Mouse (Mus musculus) midbrain, embryonic 13.5 days (tissue): ENCODE measurements around the gene Tdgf1. TPM values are rescaled to one million over a fixed set of nuclear protein-coding genes. Genes with fewer than 3 reads are reported as not detected.
A peak's percentile ranks its signal among the peaks of the same experiment; 100 is the strongest.

ENCODE experiments used
- ATAC-seq: fragments of 200-750 bp; cut with Nextera tagmentation; 2 replicates; pipeline ENCODE4 v1.8.0; 2017; ENCODE audit warnings: mild to moderate bottlenecking, moderate TSS enrichment, moderate library complexity
- H3K27ac ChIP-seq: fragments of 300-500 bp; sonication (generic); 2 replicates; pipeline ENCODE4 v1.5.1; 2015; ENCODE audit warnings: inconsistent platforms, mild to moderate bottlenecking, moderate library complexity
- H3K27me3 ChIP-seq: fragments of 300-500 bp; sonication (generic); 2 replicates; pipeline ENCODE4 v1.6.1; 2015; ENCODE audit warnings: mild to moderate bottlenecking, inconsistent platforms
- H3K36me3 ChIP-seq: fragments of 300-500 bp; sonication (generic); 2 replicates; pipeline ENCODE4 v1.6.1; 2015; ENCODE audit warnings: mild to moderate bottlenecking, inconsistent platforms
- H3K4me1 ChIP-seq: fragments of 300-500 bp; sonication (generic); replicated peaks from 2 replicates; pipeline ENCODE4 v1.6.1; 2015; ENCODE audit warnings: inconsistent platforms
- H3K4me2 ChIP-seq: fragments of 300-500 bp; sonication (generic); replicated peaks from 2 replicates; pipeline ENCODE4 v1.6.1; 2015; ENCODE audit warnings: moderate library complexity, mild to moderate bottlenecking, inconsistent platforms
- H3K4me3 ChIP-seq: fragments of 300-500 bp; sonication (generic); replicated peaks from 2 replicates; pipeline ENCODE4 v1.5.1; 2015; ENCODE audit warnings: mild to moderate bottlenecking, inconsistent platforms
- H3K9ac ChIP-seq: fragments of 300-500 bp; sonication (generic); replicated peaks from 2 replicates; pipeline ENCODE4 v1.6.1; 2015; ENCODE audit warnings: mild to moderate bottlenecking, inconsistent platforms
- H3K9me3 ChIP-seq: fragments of 300-500 bp; sonication (generic); 2 replicates; pipeline ENCODE4 v1.6.1; 2016; ENCODE audit warnings: mild to moderate bottlenecking, inconsistent platforms
- WGBS: fragments of 180-500 bp; shearing (Covaris S2); methylation state at CpG from one replicate; pipeline ENCODE4 v1.1.7; 2015; 5-methylcytosine and 5-hydroxymethylcytosine counted together
- polyA plus RNA-seq: library from polyadenylated mRNA; unstranded; fragments of >200 nt; fragmentation: Nextera tagmentation; extraction: Ambion mirVana; gene quantifications from 2 replicates; pipeline ENCODE4 v1.2.1, GENCODE M21; 2015

Gene Tdgf1
- polyA plus RNA-seq, result not detected in 2 replicates

GRCm38 (mm10) chr9:110945926-110946325 lies at the start of gene Tdgf1:
TSS of gene Tdgf1 (minus strand) at chr9:110946158.
- H3K27ac ChIP-seq, result no peak within 1 kb of the TSS
- peak within 1 kb of the TSS; percentile 28 for H3K4me2 ChIP-seq
- 15% methylated on average over 11 of the region's 11 CpGs for WGBS
- H3K4me1 ChIP-seq, result peaks cover 17% of the 10 kb centered on the region
- H3K27me3 ChIP-seq, result peaks cover 46% of the 10 kb centered on the region
- ATAC-seq, result no peak
- no peak within 1 kb of the TSS for H3K4me3 ChIP-seq
- H3K9ac ChIP-seq, result no peak within 1 kb of the TSS
- no peaks in the 10 kb centered on the region for H3K9me3 ChIP-seq
- H3K36me3 ChIP-seq, result no peaks in the 10 kb centered on the region

GRCm38 (mm10) chr9:110994716-110995172 lies 48.8 kb upstream of the Tdgf1 start:
- Histone ChIP-seq H3K27me3 (no peaks in the 10 kb centered on the region), H3K4me3 (peak overlapping the region; percentile 43), H3K4me1 (0 out of 2 replicates have a peak, but pooled peaks cover 2% of the 10 kb centered on the region), H3K4me2 (peak overlapping the region; percentile 52), H3K9me3 (no peaks in the 10 kb centered on the region), H3K36me3 (no peaks in the 10 kb centered on the region), H3K27ac (peak overlapping the region; percentile 72), H3K9ac (peak overlapping the region; percentile 48; the same call in 1 of the 2 replicates)
- ATAC-seq, result peak; percentile 93
- 9% methylated on average over 13 of the region's 13 CpGs for WGBS

GRCm38 (mm10) chr9:110993281-110993709 lies 47.3 kb upstream of the Tdgf1 start:
- Histone ChIP-seq H3K27me3 (no peaks in the 10 kb centered on the region), H3K4me2 (no peak overlapping the region), H3K9ac (no peak overlapping the region), H3K4me3 (no peak overlapping the region), H3K4me1 (0 out of 2 replicates have a peak, but pooled peaks cover 2% of the 10 kb centered on the region), H3K36me3 (no peaks in the 10 kb centered on the region), H3K9me3 (no peaks in the 10 kb centered on the region), H3K27ac (no peak overlapping the region)
- 45% methylated on average over 3 of the region's 3 CpGs for WGBS
- ATAC-seq, result no peak

- WGBS, result 67% methylated on average over 6 of the region's 6 CpGs
- no peak within 1 kb of the TSS for H3K4me2 ChIP-seq
- no peak for ATAC-seq
Measured at GRCm38 (mm10) chr9:110990204-110990603, 44.2 kb upstream of the Tdgf1 start, which contains the start of gene Rtp3. TSS of gene Rtp3 (minus strand) at chr9:110990583.

GRCm38 (mm10) chr9:110989543-110989942 lies 43.6 kb upstream of the Tdgf1 start:
- no peaks in the 10 kb centered on the region for H3K4me1 ChIP-seq
- H3K9me3 ChIP-seq, result no peaks in the 10 kb centered on the region
- ATAC-seq, result no peak
- H3K27ac ChIP-seq, result no peak overlapping the region
- H3K9ac ChIP-seq, result no peak overlapping the region
- no peaks in the 10 kb centered on the region for H3K36me3 ChIP-seq
- no peaks in the 10 kb centered on the region for H3K27me3 ChIP-seq
- no peak overlapping the region for H3K4me3 ChIP-seq
- 82% methylated on average over 2 of the region's 2 CpGs for WGBS
- no peak overlapping the region for H3K4me2 ChIP-seq

More at GRCm38 (mm10) chr9:110990204-110990603, 44.2 kb upstream of the Tdgf1 start, which contains the start of gene Rtp3:
- Histone ChIP-seq H3K36me3 (no peaks in the 10 kb centered on the region), H3K27ac (no peak within 1 kb of the TSS), H3K27me3 (no peaks in the 10 kb centered on the region), H3K4me3 (no peak within 1 kb of the TSS), H3K4me1 (0 out of 2 replicates have a peak, but pooled peaks cover 2% of the 10 kb centered on the region), H3K9ac (no peak within 1 kb of the TSS), H3K9me3 (no peaks in the 10 kb centered on the region)

- Histone ChIP-seq H3K4me2 (no peak overlapping the region), H3K9ac (no peak overlapping the region), H3K4me3 (no peak overlapping the region), H3K27ac (no peak overlapping the region), H3K27me3 (no peaks in the 10 kb centered on the region), H3K9me3 (no peaks in the 10 kb centered on the region), H3K4me1 (no peaks in the 10 kb centered on the region), H3K36me3 (no peaks in the 10 kb centered on the region)
- no peak for ATAC-seq
- WGBS, result 67% methylated on average over 4 of the region's 4 CpGs
Measured at GRCm38 (mm10) chr9:110989141-110989540, 43.2 kb upstream of the Tdgf1 start.

GRCm38 (mm10) chr9:110988078-110988477 lies 42.1 kb upstream of the Tdgf1 start:
- Histone ChIP-seq H3K36me3 (no peaks in the 10 kb centered on the region), H3K4me2 (no peak overlapping the region), H3K9ac (no peak overlapping the region), H3K4me1 (no peaks in the 10 kb centered on the region), H3K9me3 (no peaks in the 10 kb centered on the region), H3K27me3 (no peaks in the 10 kb centered on the region), H3K27ac (no peak overlapping the region), H3K4me3 (no peak overlapping the region)
- WGBS, result 77% methylated on average over 3 of the region's 3 CpGs
- no peak for ATAC-seq

- H3K9me3 ChIP-seq, result no peaks in the 10 kb centered on the region
- no peak for ATAC-seq
- H3K4me3 ChIP-seq, result no peak overlapping the region
- 79% methylated on average over 4 of the region's 4 CpGs for WGBS
- H3K36me3 ChIP-seq, result no peaks in the 10 kb centered on the region
- no peak overlapping the region for H3K4me2 ChIP-seq
- H3K9ac ChIP-seq, result no peak overlapping the region
- no peak overlapping the region for H3K27ac ChIP-seq
- no peaks in the 10 kb centered on the region for H3K4me1 ChIP-seq
- no peaks in the 10 kb centered on the region for H3K27me3 ChIP-seq
Measured at GRCm38 (mm10) chr9:110987331-110987730, 41.4 kb upstream of the Tdgf1 start.

- ATAC-seq, result no peak
- H3K4me1 ChIP-seq, result no peaks in the 10 kb centered on the region
- 87% methylated on average over 8 of the region's 8 CpGs for WGBS
Measured at GRCm38 (mm10) chr9:110985951-110986350, 40.0 kb upstream of the Tdgf1 start.

GRCm38 (mm10) chr9:110985541-110985940 lies 39.6 kb upstream of the Tdgf1 start:
- Histone ChIP-seq H3K4me3 (no peak overlapping the region), H3K9ac (no peak overlapping the region), H3K36me3 (no peaks in the 10 kb centered on the region), H3K4me2 (no peak overlapping the region), H3K27ac (no peak overlapping the region), H3K4me1 (no peaks in the 10 kb centered on the region), H3K9me3 (no peaks in the 10 kb centered on the region), H3K27me3 (no peaks in the 10 kb centered on the region)
- 93% methylated on average over 5 of the region's 5 CpGs for WGBS
- no peak for ATAC-seq

More at GRCm38 (mm10) chr9:110985951-110986350, 40.0 kb upstream of the Tdgf1 start:
- no peaks in the 10 kb centered on the region for H3K27me3 ChIP-seq
- no peaks in the 10 kb centered on the region for H3K9me3 ChIP-seq
- H3K4me3 ChIP-seq, result no peak overlapping the region
- no peak overlapping the region for H3K27ac ChIP-seq
- no peak overlapping the region for H3K4me2 ChIP-seq
- H3K9ac ChIP-seq, result no peak overlapping the region
- H3K36me3 ChIP-seq, result no peaks in the 10 kb centered on the region

GRCm38 (mm10) chr9:110984096-110984495 lies 38.1 kb upstream of the Tdgf1 start:
- ATAC-seq, result no peak
- Histone ChIP-seq H3K4me3 (no peak overlapping the region), H3K27me3 (no peaks in the 10 kb centered on the region), H3K9me3 (no peaks in the 10 kb centered on the region), H3K4me2 (no peak overlapping the region), H3K27ac (no peak overlapping the region), H3K36me3 (no peaks in the 10 kb centered on the region), H3K4me1 (no peaks in the 10 kb centered on the region), H3K9ac (no peak overlapping the region)
- 89% methylated on average over 9 of the region's 9 CpGs for WGBS

GRCm38 (mm10) chr9:110982351-110982750 lies 36.4 kb upstream of the Tdgf1 start:
- Histone ChIP-seq H3K4me3 (no peak overlapping the region), H3K27me3 (no peaks in the 10 kb centered on the region), H3K9me3 (no peaks in the 10 kb centered on the region), H3K27ac (no peak overlapping the region), H3K4me2 (no peak overlapping the region), H3K4me1 (no peaks in the 10 kb centered on the region), H3K36me3 (no peaks in the 10 kb centered on the region), H3K9ac (no peak overlapping the region)
- ATAC-seq, result no peak
- 73% methylated on average over 4 of the region's 4 CpGs for WGBS

- no peak overlapping the region for H3K9ac ChIP-seq
- H3K27ac ChIP-seq, result no peak overlapping the region
- no peak overlapping the region for H3K4me2 ChIP-seq
- no peaks in the 10 kb centered on the region for H3K9me3 ChIP-seq
- ATAC-seq, result no peak
- H3K4me1 ChIP-seq, result no peaks in the 10 kb centered on the region
- H3K36me3 ChIP-seq, result no peaks in the 10 kb centered on the region
- 94% methylated on average over 11 of the region's 11 CpGs for WGBS
- no peak overlapping the region for H3K4me3 ChIP-seq
- H3K27me3 ChIP-seq, result no peaks in the 10 kb centered on the region
Measured at GRCm38 (mm10) chr9:110979411-110979810, 33.5 kb upstream of the Tdgf1 start.
